Mouse (Mus musculus) cerebellum, adult 11-12 months (tissue): ENCODE data around the gene Wwp2.

Source experiments
- DNase-seq: peaks from one replicate; pipeline ENCODE4 v3.0.0; 2022

Gene Wwp2

DNA sequence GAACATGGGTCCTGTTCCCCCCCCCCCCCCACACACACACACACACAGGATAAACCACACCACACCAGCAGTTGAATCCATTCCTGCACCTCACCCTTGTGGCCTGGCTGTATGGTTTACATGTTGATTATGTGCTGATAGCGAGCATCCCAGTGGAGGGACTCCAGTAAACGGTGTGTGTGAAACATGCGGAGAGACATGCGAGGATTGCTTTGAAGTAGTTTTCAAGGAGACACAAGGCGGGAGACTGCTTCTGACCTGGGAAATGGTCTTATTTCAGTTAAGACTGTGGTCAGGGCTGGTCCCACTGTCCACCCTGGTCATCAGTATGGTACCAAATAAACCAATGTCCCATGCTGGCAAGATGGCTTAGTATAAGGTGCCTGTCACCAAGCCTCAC lies 82.6 kb downstream of the Wwp2 start:
- no peak for DNase-seq

- DNase-seq: no peak
Measured at GRCm38 (mm10) chr8:107519860-107520259, 83.7 kb downstream of the Wwp2 start.

- DNase-seq: no peak
Measured at GRCm38 (mm10) chr8:107521788-107522554, 85.8 kb downstream of the Wwp2 start.

- DNase-seq: no peak
Measured at GRCm38 (mm10) chr8:107522555-107522833, 86.3 kb downstream of the Wwp2 start.

DNA sequence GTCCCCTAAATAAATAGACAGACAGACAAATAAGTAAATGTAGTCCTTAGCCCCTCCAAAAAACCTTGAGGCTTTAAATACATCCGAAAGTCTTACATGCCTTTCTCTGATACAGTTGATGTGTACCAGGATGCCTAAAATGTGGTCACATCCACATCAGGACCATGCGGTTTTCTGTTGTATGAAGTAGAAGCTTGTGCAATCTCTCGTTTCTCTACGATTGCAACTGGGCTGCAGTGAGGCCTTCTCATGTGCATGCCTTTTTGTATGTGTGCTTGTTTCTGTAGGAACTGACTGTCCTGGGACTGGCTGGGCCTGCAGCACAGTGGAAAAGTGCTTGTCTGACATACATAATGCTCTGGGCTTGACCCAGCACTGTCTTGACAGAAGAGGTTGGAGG lies 88.4 kb downstream of the Wwp2 start:
- DNase-seq: no peak

- no peak for DNase-seq
Measured at GRCm38 (mm10) chr8:107528786-107529185, 92.6 kb downstream of the Wwp2 start.

- DNase-seq: no peak
Measured at GRCm38 (mm10) chr8:107537472-107537871, 101.3 kb downstream of the Wwp2 start.

- no peak for DNase-seq
Measured at GRCm38 (mm10) chr8:107540623-107541022, 104.5 kb downstream of the Wwp2 start.

DNA sequence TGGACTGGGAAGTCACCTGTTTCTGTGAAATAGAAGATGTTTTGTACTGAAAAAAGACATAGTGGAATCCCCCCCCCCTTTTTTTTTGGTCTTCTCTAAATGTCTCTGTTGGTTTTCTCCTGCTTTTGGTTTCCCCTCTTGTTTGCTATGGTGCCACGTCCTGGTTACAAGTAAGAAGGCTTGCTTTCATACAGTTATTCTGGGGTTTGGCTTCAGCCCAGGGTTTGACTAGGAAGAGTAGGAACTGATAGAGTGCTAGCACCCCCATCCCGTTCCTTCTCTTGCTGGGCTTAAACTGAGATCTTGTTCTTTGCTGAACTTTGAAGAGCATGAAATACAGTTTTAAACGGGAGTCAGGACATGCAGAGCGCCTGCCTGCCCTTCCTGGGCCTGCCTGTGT lies 105.2 kb downstream of the Wwp2 start:
- no peak for DNase-seq

GRCm38 (mm10) chr8:107542151-107542550 lies 106.0 kb downstream of the Wwp2 start:
- no peak for DNase-seq

GRCm38 (mm10) chr8:107543714-107544113 lies 107.5 kb downstream of the Wwp2 start:
- DNase-seq: no peak

DNA sequence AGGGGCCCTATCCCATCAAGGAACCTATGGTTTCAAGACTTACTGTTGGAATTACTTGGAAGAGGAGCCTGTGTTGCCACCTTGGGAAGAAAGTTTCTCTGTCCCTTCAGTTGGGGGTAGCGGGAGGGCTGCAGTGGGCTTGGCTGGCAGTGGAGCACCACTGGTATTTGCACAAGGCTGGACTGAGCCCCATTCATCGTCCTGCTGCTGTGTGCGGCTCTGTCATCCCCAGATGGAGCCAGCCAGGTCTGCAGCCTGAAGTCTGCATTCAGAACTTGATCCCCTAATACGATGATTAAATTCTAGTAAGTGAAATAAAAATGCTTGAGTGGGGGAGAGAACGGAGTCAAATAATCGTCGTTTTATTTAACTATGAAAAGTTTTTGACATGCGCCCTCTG lies 108.0 kb downstream of the Wwp2 start:
- DNase-seq: no peak

GRCm38 (mm10) chr8:107544651-107545174 lies 108.5 kb downstream of the Wwp2 start:
- no peak for DNase-seq

DNA sequence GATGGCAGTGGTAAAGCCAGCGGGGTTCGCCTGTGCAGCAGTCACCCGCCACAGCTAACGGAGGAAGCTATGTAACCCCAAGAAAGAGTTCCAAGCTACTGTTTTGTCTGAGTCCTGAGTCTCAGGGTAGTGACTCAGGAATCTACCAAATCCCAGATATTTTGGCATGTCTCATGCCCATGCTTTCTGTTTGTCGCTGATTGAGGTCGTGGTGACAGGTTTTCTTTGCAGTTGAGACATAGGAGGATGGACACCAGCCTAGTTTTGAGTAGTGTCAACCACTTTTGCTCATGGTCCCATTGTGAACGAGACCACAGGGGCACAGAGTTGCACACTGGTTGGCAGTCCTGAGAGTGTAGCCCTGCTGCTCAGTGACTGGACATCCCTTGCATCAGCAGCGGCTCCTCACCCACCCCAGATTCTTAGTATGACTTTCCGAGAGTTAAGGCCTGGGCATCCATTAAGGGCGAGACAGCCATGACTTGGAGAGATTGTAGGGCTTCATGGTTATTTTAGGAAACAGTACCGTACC lies 109.5 kb downstream of the Wwp2 start:
- no peak for DNase-seq

DNA sequence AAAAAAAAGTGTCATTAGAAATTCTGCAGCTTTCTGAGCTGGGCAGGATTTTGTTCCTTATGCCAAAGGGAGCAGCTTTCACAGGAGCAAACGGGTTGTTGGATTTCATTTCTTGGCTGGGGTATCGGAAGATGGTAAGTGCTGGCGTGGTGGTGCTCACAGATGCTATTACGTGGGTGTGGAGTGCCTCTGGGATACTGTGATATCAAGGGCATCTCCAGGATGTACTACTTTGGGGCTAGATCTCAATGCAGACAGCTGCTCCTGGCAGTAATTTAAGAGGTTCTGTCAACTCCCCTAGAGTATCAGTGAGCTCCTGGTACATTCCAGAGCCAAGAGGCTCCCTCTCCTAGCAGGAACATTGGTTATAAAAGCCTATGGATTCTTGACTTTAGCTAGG lies 110.0 kb downstream of the Wwp2 start:
- DNase-seq: no peak

DNA sequence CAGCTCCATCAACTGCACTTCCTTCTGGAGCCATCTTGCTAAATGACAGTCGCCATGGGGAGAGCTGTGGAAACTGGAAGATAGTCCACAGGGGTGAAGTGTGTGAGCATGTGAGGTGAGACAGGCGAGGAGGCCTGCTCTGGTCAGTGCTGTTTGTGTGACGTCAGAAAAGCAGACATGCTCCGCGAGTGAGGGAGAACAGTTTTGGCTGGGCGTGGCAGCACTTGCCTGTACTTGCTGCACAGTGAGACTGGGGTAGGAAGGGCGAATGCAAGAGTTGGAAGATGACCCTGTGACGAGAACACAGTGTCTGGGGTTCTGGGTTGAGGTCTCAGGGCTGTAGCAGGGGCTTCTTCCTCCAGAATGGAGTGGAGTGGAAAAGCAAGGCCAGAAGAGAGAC lies 110.7 kb downstream of the Wwp2 start:
- no peak for DNase-seq

DNA sequence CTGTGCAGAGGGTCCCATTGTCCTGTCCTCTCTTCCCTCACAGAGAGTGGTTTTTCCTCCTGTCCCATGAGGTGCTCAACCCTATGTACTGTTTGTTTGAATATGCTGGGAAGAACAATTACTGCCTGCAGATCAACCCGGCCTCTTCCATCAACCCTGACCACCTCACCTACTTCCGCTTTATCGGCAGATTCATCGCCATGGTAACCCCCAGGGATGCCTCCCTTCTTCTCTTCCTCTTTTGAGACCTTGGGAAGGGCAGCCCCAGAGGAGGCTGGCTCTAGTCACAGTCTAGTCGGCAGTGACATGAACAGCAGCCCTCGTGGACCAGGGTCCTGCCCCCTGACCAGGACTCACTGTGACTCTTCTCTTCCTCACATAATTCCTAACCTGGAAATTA lies 116.1 kb downstream of the Wwp2 start:
- DNase-seq: no peak

GRCm38 (mm10) chr8:107555231-107555630 lies 119.1 kb downstream of the Wwp2 start:
- no peak for DNase-seq

- peak; percentile 16 for DNase-seq
Measured at GRCm38 (mm10) chr8:107556511-107556936, 120.4 kb downstream of the Wwp2 start.

DNA sequence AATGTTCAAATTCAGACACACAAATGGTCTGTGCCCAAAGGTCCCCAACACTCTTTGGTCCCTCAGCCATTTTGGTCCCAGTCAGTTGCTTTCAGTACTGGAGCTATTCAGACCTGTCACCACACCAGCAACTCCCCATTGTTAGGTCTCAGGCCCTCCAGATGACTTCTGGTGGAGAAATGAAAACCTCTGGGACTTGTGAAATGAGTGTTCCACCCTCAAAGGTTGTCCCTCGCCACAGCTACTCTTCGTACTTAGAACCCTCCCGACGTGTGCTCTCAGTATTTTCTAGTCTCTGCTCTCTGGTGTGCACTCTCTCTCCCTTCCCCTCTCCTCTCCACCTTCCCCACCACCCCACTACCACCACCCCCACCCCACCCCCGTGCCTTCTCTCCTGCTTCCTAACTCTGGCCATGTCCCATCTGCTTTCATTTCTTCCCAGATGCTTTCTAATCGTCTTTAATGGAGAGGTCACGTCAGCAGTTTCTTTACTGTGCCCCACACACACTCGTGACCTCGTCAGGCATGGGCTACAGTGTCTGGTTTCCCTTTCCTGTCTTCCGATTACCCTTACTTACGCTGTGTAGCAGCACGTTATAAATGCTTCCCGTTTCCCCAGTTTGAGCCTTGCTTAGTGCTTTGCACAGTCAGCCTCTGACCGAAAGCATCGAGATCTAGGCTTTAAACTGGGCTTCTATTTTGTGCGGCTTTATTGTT lies 124.8 kb downstream of the Wwp2 start:
- DNase-seq: no peak

DNA sequence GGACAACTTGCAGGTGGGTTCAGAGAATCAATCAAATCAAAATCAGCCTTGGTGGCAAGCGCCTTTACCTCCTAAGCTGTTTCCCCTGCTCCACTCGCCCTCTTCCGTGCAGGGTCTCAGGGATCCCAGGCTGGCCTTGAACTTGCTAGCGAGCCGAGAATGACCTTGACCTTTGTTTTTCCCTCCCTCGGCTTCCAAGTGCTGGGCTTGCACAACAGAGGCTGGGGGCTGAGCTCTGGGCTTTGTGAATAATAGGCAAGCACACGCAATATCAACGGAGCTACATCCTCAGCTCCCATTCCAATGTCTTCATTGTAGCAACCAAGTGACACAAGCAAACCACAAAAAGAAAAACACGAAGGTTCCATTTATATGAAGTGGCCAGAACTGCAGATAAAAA lies 126.0 kb downstream of the Wwp2 start:
- no peak for DNase-seq

DNA sequence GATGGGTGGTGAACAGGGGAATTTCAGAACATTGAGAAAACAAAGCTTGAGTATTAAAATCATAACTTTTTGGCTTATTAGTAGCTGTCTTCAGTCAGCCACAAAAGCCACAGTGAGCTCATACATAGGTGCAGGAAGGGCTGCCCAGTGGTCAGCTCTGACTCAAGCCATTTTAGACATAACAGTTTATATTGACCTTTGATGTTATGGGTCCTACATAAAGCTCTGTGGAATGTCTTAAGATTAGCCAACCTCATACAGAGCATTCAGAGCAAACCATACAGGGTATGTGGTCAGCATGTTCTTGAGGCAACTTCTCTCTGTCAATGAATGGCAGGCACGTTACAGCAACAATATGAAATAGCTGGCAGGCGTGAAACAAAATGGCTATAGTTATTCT lies 134.9 kb downstream of the Wwp2 start:
- DNase-seq: no peak

GRCm38 (mm10) chr8:107571486-107572135 lies 135.4 kb downstream of the Wwp2 start:
- no peak for DNase-seq

DNA sequence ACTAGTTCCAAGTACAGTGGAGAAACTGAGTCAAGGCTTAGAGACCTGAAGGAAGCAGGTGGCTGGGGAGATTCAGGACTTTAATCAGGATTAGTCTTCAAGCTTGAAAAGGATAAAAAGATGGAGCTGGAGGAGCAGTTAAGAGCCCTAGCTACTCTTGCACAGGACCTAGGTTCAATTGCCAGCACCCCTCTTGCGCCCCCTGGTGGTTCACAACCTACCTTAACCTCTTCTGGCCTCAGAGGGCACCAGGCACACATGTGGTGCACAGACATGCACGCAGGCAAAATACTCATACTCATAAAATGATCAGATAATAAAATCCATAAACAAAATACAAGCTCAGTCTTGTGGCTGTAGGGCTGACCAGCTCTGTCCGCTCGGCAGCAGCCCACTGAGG lies 136.3 kb downstream of the Wwp2 start:
- DNase-seq: peak; percentile 21
